Comparison of ENCODE assay signal across 8 mouse cellular contexts in genomic region chr14:60378566-60379322, GRCm38 (mm10). TPM values are rescaled to one million over a fixed set of nuclear protein-coding genes. Genes with fewer than 3 reads are reported as not detected.
DNase-seq lines count a peak whose midpoint lies in the region; ATAC-seq and TF ChIP-seq lines count a peak whose summit lies in the region.

No protein-coding gene starts in this region.

- intact Hi-C loops in left cerebral cortex, postnatal 10 days (cut with DNase I), result no loop called here

- peaks cover 23% of the 10 kb centered on the region for H3K27me3 ChIP-seq in embryonic facial prominence, embryonic 14.5 days (replicated peaks; ENCODE audit: control insufficient read depth, insufficient read depth, low read length)
- H3K27me3 ChIP-seq in hindbrain, embryonic 13.5 days, result no peaks in the 10 kb centered on the region
- peaks cover 19% of the 10 kb centered on the region for H3K27me3 ChIP-seq in small intestine, adult 2 months (ENCODE audit: control insufficient read depth, insufficient read depth, low read length)

- under 1% methylated on average over 31 of the region's 77 CpGs for WGBS in embryonic facial prominence, embryonic 14.5 days
- WGBS in hindbrain, embryonic 13.5 days, result under 1% methylated on average over 60 of the region's 77 CpGs
- whole genome bisulfite sequencing in small intestine, adult 2 months, result 1% methylated on average over 77 of the region's 77 CpGs

- peaks cover 7% of the 10 kb centered on the region for H3K4me1 ChIP-seq in embryonic facial prominence, embryonic 14.5 days (ENCODE audit: control insufficient read depth, insufficient read depth, low read length)
- peaks cover 52% of the 10 kb centered on the region for H3K4me1 ChIP-seq in hindbrain, embryonic 13.5 days (replicated peaks)
- H3K4me1 ChIP-seq in small intestine, adult 2 months (ENCODE audit: control insufficient read depth, insufficient read depth, insufficient read length, low read length), result peaks cover 6% of the 10 kb centered on the region

- no peak for TF ChIP-seq CTCF in small intestine, adult 2 months (IDR thresholded peaks at IDR 0.05; ENCODE audit: extremely low read depth, insufficient read length, insufficient replicate concordance, low read depth, low read length)

- peak overlapping the region; percentile 94 for H3K4me2 ChIP-seq in embryonic facial prominence, embryonic 14.5 days (ENCODE audit: low read depth, low read length)
- peak overlapping the region; percentile 95 for H3K4me2 ChIP-seq in hindbrain, embryonic 13.5 days

- no peaks in the 10 kb centered on the region for H3K9me3 ChIP-seq in embryonic facial prominence, embryonic 14.5 days (ENCODE audit: control insufficient read depth, low read length)
- H3K9me3 ChIP-seq in hindbrain, embryonic 13.5 days, result no peaks in the 10 kb centered on the region

- H3K4me3 ChIP-seq in embryonic facial prominence, embryonic 14.5 days (ENCODE audit: low read depth, low read length), result peak overlapping the region; percentile 52
- H3K4me3 ChIP-seq in hindbrain, embryonic 13.5 days, result peak overlapping the region; percentile 76
- H3K4me3 ChIP-seq in small intestine, adult 2 months (ENCODE audit: low read depth, low read length), result peak overlapping the region; percentile 62

- no peak overlapping the region; the same call in 1 of the 2 replicates for H3K27ac ChIP-seq in embryonic facial prominence, embryonic 14.5 days (replicated peaks; ENCODE audit: low read depth, low read length)
- H3K27ac ChIP-seq in hindbrain, embryonic 13.5 days, result peak overlapping the region; percentile 98
- H3K27ac ChIP-seq in small intestine, adult 2 months (ENCODE audit: insufficient read depth, low read depth, low read length), result no peak overlapping the region

- TF ChIP-seq POLR2A in small intestine, adult 2 months (IDR thresholded peaks at IDR 0.05; ENCODE audit: low read depth, low read length), result no peak

- peak; percentile 58 for ATAC-seq in embryonic facial prominence, embryonic 14.5 days (ENCODE audit: low read depth)
- peak; percentile 79 for ATAC-seq in hindbrain, embryonic 13.5 days (ENCODE audit: low FRiP score)

- peak overlapping the region; percentile 72 for H3K9ac ChIP-seq in embryonic facial prominence, embryonic 14.5 days (ENCODE audit: low read depth, low read length)
- H3K9ac ChIP-seq in hindbrain, embryonic 13.5 days, result peak overlapping the region; percentile 99

- H3K36me3 ChIP-seq in embryonic facial prominence, embryonic 14.5 days (ENCODE audit: control insufficient read depth, insufficient read depth, low read length), result no peaks in the 10 kb centered on the region
- peaks cover 6% of the 10 kb centered on the region; the same call in 1 of the 2 replicates for H3K36me3 ChIP-seq in hindbrain, embryonic 13.5 days
- no peaks in the 10 kb centered on the region for H3K36me3 ChIP-seq in small intestine, adult 2 months (ENCODE audit: control insufficient read depth, insufficient read depth, low read length)

- peak; percentile 38 for DNase-seq in gastrocnemius, postnatal 10 days
- no peak for DNase-seq in gastrocnemius, adult 18-20 months (ENCODE audit: low spot score)
- DNase-seq in adrenal gland, postnatal 36 days, result peak; percentile 72 to 74
- DNase-seq in embryonic facial prominence, embryonic 14.5 days (ENCODE audit: low spot score), result peak; percentile 36
- peak; percentile 39 to 70 for DNase-seq in left cerebral cortex, postnatal 10 days (ENCODE audit: extremely low spot score in 1 of 2, low spot score in 2 of 2)
- peak; percentile 36 for DNase-seq in mesoderm, embryonic 11.5 days (ENCODE audit: low read depth, low spot score)

RNA-seq across cellular contexts. Expression of gene Amer2, which starts 5.7 kb away (rescaled TPM):
- total RNA-seq in gastrocnemius, postnatal 10 days (2021), result under 1 TPM; 0.21 to 0.25 TPM
- under 1 TPM; 0.02 TPM for total RNA-seq in gastrocnemius, adult 18-20 months (2021)
- 1 to 10 TPM; 2.2 to 3.1 TPM for total RNA-seq in adrenal gland, postnatal 36 days (2021)
- polyA plus RNA-seq in embryonic facial prominence, embryonic 14.5 days (2014; fragmentation: Nextera tagmentation; extraction: Ambion mirVana), result 1.1 and 1.6 TPM in 2 replicates
- polyA plus RNA-seq in hindbrain, embryonic 13.5 days (2015; fragmentation: Nextera tagmentation; extraction: Ambion mirVana), result 22.6 and 24.5 TPM in 2 replicates
- 10 to 100 TPM; 37.3 to 40.8 TPM for total RNA-seq in left cerebral cortex, postnatal 10 days (2021)
- polyA plus RNA-seq in small intestine, adult 2 months (2012; rRNA removed), result 0.18 TPM in 1 of 2 replicates, not detected in the other

Comparison
In these comparisons a context has a peak if more than half of its experiments do, and no peak if none do; other contexts are left out.
1. RNA of gene Amer2, which starts 5.7 kb away (total RNA-seq): 37.3 to 40.8 TPM in left cerebral cortex, postnatal 10 days; 2.2 to 3.1 TPM in adrenal gland, postnatal 36 days, 0.21 to 0.25 TPM in gastrocnemius, postnatal 10 days and 0.02 TPM in gastrocnemius, adult 18-20 months; every median in the first group is over 4 times any median in the second.
2. Peak in every context shown above with its lines, with median percentiles within 50 percentile points of each other: H3K4me3 ChIP-seq.